Mouse (Mus musculus): ENCODE measurements around the gene 5730522E02Rik. TPM values are rescaled to one million over a fixed set of nuclear protein-coding genes. Genes with fewer than 3 reads are reported as not detected.

5730522E02Rik gene
- polyA plus RNA-seq, 1 experiment from 2014 or later = 13.5 TPM

DNA sequence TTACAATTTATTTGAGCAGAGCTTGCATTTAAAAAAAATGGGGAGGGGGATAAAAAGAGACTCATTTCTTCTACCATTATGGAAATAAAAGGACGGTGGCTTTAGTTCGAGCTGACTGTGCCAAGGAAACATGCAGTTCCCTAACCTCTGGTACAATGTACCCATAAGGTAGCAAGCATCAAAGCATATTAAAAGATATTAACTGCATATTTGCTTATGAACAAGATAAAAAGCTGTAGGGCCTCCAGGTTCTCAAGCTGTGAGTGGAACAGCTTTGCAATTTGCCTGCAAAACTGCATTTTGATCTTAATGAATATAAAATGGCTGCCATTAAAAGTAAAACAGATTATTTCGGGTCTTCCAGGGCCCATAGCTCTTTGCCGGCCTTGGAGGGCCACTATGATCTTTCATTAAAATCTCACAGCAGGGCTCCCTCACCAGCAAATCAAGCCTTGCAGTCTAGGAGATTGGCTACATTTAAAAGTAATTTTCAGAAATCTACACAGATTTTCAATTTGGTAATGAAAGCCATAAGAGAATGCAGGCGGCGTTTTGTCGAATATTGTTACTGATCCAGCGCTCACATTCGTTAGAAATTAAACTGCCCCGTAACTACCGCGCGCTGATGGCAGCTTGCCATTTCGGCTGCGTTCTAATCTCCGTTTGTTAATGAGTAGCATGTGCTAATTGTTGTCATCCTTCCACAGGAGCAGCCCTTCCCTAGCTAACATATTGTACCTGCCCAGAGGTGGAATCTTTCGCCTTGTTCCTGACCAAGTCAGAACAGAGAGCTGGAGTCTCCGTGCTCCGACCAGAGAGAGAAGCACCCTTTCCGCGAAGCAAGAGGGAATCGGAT lies 565.6 kb downstream of the 5730522E02Rik start:
- Histone ChIP-seq H3K4me1 (replicated peaks; ENCODE audit: control insufficient read depth, insufficient read depth, low read length) (peaks cover 10% of the 10 kb centered on the region), H3K27me3 (ENCODE audit: control insufficient read depth, insufficient read depth, low read length) (no peaks in the 10 kb centered on the region), H3K4me2 (replicated peaks) (peak overlapping the region; percentile 42), H3K27ac (peak overlapping the region; percentile 60), H3K4me3 (replicated peaks; ENCODE audit: low read length) (0 out of 2 replicates have a peak overlapping the region, but pooled peaks have one; percentile 2), H3K9me3 (ENCODE audit: control insufficient read depth, low read length) (no peaks in the 10 kb centered on the region), H3K36me3 (replicated peaks; ENCODE audit: control insufficient read depth, insufficient read depth) (no peaks in the 10 kb centered on the region), H3K9ac (peak overlapping the region; percentile 28; the same call in 1 of the 2 replicates)
- DNase-seq (ENCODE audit: low spot score) (peak; percentile 66), ATAC-seq (ENCODE audit: low FRiP score) (peak; percentile 84)
- 41% methylated on average over 22 of the region's 22 CpGs for WGBS

DNA sequence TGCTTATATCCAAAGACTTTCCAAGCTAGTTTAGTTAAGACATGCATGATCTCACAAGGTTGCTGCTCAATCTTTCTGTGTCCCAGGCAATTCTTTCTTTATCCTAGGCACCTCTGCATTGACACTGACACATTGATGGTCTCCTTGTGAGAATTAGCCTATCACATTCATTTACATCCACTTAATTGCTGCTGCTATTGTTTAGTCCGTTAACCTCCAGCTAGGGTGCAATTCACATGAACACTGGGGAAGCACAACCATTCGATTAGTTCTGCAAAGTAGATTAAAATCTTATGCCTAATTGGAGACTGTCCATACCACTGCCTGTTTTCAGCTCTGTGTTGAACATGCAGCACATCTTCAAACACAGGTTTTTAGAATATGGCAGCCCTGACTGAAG lies 603.7 kb downstream of the 5730522E02Rik start:
- H3K4me3 ChIP-seq (replicated peaks; ENCODE audit: low read length) = no peak overlapping the region
- no peak; the same call in 1 of the 2 replicates for ATAC-seq (ENCODE audit: low FRiP score)
- H3K36me3 ChIP-seq (replicated peaks; ENCODE audit: control insufficient read depth, insufficient read depth) = no peaks in the 10 kb centered on the region
- no peaks in the 10 kb centered on the region for H3K9me3 ChIP-seq (ENCODE audit: control insufficient read depth, low read length)
- H3K4me1 ChIP-seq (replicated peaks; ENCODE audit: control insufficient read depth, insufficient read depth, low read length) = no peaks in the 10 kb centered on the region
- WGBS = 23% methylated on average over 2 of the region's 2 CpGs
- H3K27ac ChIP-seq = no peak overlapping the region
- no peaks in the 10 kb centered on the region for H3K27me3 ChIP-seq (ENCODE audit: control insufficient read depth, insufficient read depth, low read length)
- no peak overlapping the region for H3K9ac ChIP-seq
- no peak for DNase-seq (ENCODE audit: low spot score)
- no peak overlapping the region for H3K4me2 ChIP-seq (replicated peaks)

DNA sequence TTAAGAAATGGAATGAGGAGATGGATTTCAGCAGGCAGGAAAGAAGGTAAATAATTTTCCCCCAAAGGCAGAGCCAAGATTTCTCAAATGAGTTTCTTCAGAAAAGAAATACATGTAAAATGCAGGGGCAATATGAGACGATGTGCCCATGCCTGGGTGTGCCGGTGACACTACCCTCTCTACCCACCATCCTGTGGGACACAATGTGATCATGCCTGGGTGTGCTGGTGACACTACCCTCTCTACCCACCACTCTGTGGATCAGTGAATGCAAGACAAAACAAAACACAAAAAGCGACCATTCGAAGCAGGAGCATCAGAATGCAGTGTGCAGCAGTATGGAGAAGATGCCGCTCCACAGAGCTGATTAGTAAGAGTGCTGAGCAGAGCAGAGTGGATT lies 610.5 kb downstream of the 5730522E02Rik start:
- ATAC-seq (ENCODE audit: low FRiP score) (no peak), DNase-seq (ENCODE audit: low spot score) (no peak)
- no peaks in the 10 kb centered on the region for H3K4me1 ChIP-seq (replicated peaks; ENCODE audit: control insufficient read depth, insufficient read depth, low read length)
- H3K27me3 ChIP-seq (ENCODE audit: control insufficient read depth, insufficient read depth, low read length) = no peaks in the 10 kb centered on the region
- H3K9ac ChIP-seq = no peak overlapping the region
- H3K27ac ChIP-seq = peak overlapping the region; percentile 55
- no peaks in the 10 kb centered on the region for H3K9me3 ChIP-seq (ENCODE audit: control insufficient read depth, low read length)
- H3K4me3 ChIP-seq (replicated peaks; ENCODE audit: low read length) = no peak overlapping the region
- no peaks in the 10 kb centered on the region for H3K36me3 ChIP-seq (replicated peaks; ENCODE audit: control insufficient read depth, insufficient read depth)
- WGBS = 79% methylated on average over 5 of the region's 5 CpGs
- H3K4me2 ChIP-seq (replicated peaks) = no peak overlapping the region

DNA sequence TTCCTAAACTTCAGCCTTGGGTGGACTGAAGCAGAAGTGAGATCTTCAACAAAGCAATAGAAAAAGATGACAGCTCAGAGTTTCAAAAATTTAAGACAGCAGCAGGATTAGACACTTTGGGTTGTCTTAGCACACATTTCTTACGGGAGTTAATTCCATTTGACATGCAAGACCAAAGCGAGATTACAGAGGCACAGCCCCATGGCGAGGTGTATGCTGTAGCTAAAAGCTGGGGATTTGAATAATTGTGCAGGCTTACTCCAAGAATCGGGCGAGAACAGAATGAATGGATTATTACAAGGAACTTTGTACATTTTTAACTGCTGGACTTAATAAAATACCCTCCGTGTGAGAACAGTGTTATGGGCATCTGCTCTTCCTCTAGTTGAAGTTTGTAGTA lies 615.3 kb downstream of the 5730522E02Rik start:
- no peak for DNase-seq (ENCODE audit: low spot score)
- H3K36me3 ChIP-seq (replicated peaks; ENCODE audit: control insufficient read depth, insufficient read depth) = no peaks in the 10 kb centered on the region
- no peak overlapping the region for H3K9ac ChIP-seq
- no peaks in the 10 kb centered on the region for H3K27me3 ChIP-seq (ENCODE audit: control insufficient read depth, insufficient read depth, low read length)
- H3K9me3 ChIP-seq (ENCODE audit: control insufficient read depth, low read length) = no peaks in the 10 kb centered on the region
- H3K27ac ChIP-seq = no peak overlapping the region
- WGBS = 72% methylated on average over 6 of the region's 6 CpGs
- no peak overlapping the region for H3K4me3 ChIP-seq (replicated peaks; ENCODE audit: low read length)
- ATAC-seq (ENCODE audit: low FRiP score) = no peak
- no peak overlapping the region for H3K4me2 ChIP-seq (replicated peaks)
- 0 out of 2 replicates have a peak, but pooled peaks cover 9% of the 10 kb centered on the region for H3K4me1 ChIP-seq (replicated peaks; ENCODE audit: control insufficient read depth, insufficient read depth, low read length)

DNA sequence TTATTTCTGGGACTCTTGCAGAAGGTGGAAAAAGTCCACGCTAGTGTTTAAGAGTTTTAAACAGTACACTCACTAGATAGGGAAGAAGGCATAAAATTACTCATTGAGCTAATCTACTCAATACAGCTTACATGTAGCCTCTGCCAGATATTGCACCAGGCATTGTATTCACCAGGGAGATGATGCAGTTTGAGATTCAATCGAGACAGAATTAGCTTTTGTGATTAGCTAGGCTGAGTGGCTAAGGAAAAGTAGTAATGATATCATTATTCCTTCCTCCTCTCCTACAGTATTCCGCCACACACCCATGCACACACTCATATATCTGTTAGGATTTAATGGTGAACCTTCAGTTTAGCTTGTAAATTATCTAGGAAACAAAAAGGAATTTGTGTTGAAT lies 615.8 kb downstream of the 5730522E02Rik start:
- Histone ChIP-seq H3K9ac (no peak overlapping the region), H3K4me1 (replicated peaks; ENCODE audit: control insufficient read depth, insufficient read depth, low read length) (0 out of 2 replicates have a peak, but pooled peaks cover 9% of the 10 kb centered on the region), H3K27me3 (ENCODE audit: control insufficient read depth, insufficient read depth, low read length) (no peaks in the 10 kb centered on the region), H3K4me3 (replicated peaks; ENCODE audit: low read length) (no peak overlapping the region), H3K9me3 (ENCODE audit: control insufficient read depth, low read length) (no peaks in the 10 kb centered on the region), H3K27ac (no peak overlapping the region), H3K4me2 (replicated peaks) (no peak overlapping the region), H3K36me3 (replicated peaks; ENCODE audit: control insufficient read depth, insufficient read depth) (no peaks in the 10 kb centered on the region)
- DNase-seq (ENCODE audit: low spot score) = no peak
- 0 out of 2 replicates have a peak, but pooled peaks have one; percentile 34 for ATAC-seq (ENCODE audit: low FRiP score)
- 60% methylated on average over 3 of the region's 3 CpGs for WGBS

DNA sequence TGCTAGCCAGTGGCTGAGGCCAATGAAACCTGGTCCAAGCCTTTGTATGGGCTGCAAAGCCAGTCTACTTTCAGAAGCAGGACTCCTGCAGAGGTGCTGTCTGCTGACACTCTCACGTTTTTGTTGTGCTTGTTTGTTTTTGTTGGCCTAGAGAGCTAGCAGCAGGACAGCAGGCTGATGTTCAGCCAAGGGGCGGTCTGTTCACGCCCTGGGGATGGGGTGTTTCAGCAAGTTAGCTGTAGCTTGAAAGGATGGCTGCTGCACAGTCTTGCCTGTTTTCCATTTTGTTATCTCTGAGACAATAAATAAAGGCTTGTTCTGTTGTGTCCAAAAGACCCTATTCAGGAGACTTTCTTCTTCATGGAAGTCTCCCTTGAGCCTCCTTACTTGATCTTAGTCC lies 618.3 kb downstream of the 5730522E02Rik start:
- 0 out of 2 replicates have a peak, but pooled peaks cover 9% of the 10 kb centered on the region for H3K4me1 ChIP-seq (replicated peaks; ENCODE audit: control insufficient read depth, insufficient read depth, low read length)
- H3K4me3 ChIP-seq (replicated peaks; ENCODE audit: low read length) = no peak overlapping the region
- H3K36me3 ChIP-seq (replicated peaks; ENCODE audit: control insufficient read depth, insufficient read depth) = no peaks in the 10 kb centered on the region
- ATAC-seq (ENCODE audit: low FRiP score) (no peak), DNase-seq (ENCODE audit: low spot score) (no peak)
- no peak overlapping the region for H3K9ac ChIP-seq
- 7% methylated on average over 3 of the region's 3 CpGs for WGBS
- no peaks in the 10 kb centered on the region for H3K9me3 ChIP-seq (ENCODE audit: control insufficient read depth, low read length)
- no peak overlapping the region for H3K4me2 ChIP-seq (replicated peaks)
- H3K27ac ChIP-seq = no peak overlapping the region
- no peaks in the 10 kb centered on the region for H3K27me3 ChIP-seq (ENCODE audit: control insufficient read depth, insufficient read depth, low read length)

DNA sequence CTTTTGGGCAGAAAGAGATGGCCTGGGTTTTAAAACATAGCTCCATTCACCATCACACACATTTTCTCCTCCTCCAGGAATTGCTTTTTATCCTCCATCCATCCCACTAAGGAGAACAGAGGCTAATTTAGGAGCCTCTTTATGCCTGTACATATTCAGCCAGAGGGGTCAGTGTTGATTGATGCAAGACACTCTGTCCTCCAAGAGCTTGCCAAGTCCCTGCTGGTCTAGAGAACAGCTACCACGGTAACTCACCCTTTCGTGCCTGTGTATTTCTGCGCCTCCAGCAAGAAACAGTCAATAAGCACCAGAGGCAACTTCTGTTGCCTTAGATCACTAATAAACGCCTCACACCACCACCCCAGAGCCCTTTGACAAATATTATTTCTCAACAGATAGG lies 620.3 kb downstream of the 5730522E02Rik start:
- Histone ChIP-seq H3K9me3 (ENCODE audit: control insufficient read depth, low read length) (no peaks in the 10 kb centered on the region), H3K9ac (no peak overlapping the region), H3K4me1 (replicated peaks; ENCODE audit: control insufficient read depth, insufficient read depth, low read length) (0 out of 2 replicates have a peak, but pooled peaks cover 9% of the 10 kb centered on the region), H3K4me2 (replicated peaks) (no peak overlapping the region), H3K36me3 (replicated peaks; ENCODE audit: control insufficient read depth, insufficient read depth) (no peaks in the 10 kb centered on the region), H3K27me3 (ENCODE audit: control insufficient read depth, insufficient read depth, low read length) (no peaks in the 10 kb centered on the region), H3K4me3 (replicated peaks; ENCODE audit: low read length) (no peak overlapping the region), H3K27ac (no peak overlapping the region)
- ATAC-seq (ENCODE audit: low FRiP score) = 0 out of 2 replicates have a peak, but pooled peaks have one; percentile 24
- WGBS = 56% methylated on average over 4 of the region's 4 CpGs
- DNase-seq (ENCODE audit: low spot score) = no peak

DNA sequence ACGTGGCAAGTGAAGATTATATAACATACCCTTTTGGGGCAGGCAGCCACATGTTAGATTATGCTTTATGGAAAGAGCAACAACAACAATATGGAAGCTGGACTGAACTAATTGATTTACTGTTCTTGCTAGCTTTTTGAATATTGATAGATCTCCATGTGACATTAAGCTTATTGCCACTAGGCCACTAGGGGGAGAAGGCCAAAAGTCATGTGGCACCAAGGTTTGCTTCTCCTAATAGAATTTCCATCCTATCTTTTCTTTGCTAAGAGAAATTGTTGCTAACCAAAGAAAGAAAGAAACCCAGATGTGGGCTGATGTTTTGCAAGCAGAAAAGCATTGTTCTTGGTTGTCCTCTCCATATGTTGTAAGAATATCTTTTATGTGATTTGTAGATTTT lies 621.1 kb downstream of the 5730522E02Rik start:
- no peaks in the 10 kb centered on the region for H3K9me3 ChIP-seq (ENCODE audit: control insufficient read depth, low read length)
- H3K4me3 ChIP-seq (replicated peaks; ENCODE audit: low read length) = no peak overlapping the region
- 0 out of 2 replicates have a peak, but pooled peaks cover 9% of the 10 kb centered on the region for H3K4me1 ChIP-seq (replicated peaks; ENCODE audit: control insufficient read depth, insufficient read depth, low read length)
- H3K36me3 ChIP-seq (replicated peaks; ENCODE audit: control insufficient read depth, insufficient read depth) = no peaks in the 10 kb centered on the region
- H3K9ac ChIP-seq = no peak overlapping the region
- no peak overlapping the region for H3K4me2 ChIP-seq (replicated peaks)
- ATAC-seq (ENCODE audit: low FRiP score) = no peak
- H3K27me3 ChIP-seq (ENCODE audit: control insufficient read depth, insufficient read depth, low read length) = no peaks in the 10 kb centered on the region
- H3K27ac ChIP-seq = no peak overlapping the region
- 68% methylated on average over 1 of the region's 1 CpGs for WGBS
- no peak for DNase-seq (ENCODE audit: low spot score)

DNA sequence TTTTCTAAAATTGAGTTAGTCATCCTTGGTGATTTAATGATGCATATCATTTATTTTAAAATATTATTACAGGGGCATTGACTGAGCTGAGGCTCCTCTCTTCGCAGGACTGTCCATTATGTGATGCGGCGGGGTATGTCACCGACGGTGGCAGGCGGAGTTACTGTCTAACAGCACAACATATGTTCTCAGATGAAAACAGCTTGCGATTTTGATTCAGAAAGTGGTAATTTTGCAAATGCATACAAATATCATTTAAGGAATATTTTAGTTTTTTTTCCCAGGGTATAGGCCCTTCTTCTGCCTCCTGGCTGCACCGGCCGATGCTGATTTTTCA lies 636.5 kb downstream of the 5730522E02Rik start:
- no peaks in the 10 kb centered on the region for H3K4me1 ChIP-seq (replicated peaks; ENCODE audit: control insufficient read depth, insufficient read depth, low read length)
- no peak for ATAC-seq (ENCODE audit: low FRiP score)
- no peak overlapping the region for H3K9ac ChIP-seq
- no peaks in the 10 kb centered on the region for H3K36me3 ChIP-seq (replicated peaks; ENCODE audit: control insufficient read depth, insufficient read depth)
- H3K27ac ChIP-seq = no peak overlapping the region
- H3K27me3 ChIP-seq (ENCODE audit: control insufficient read depth, insufficient read depth, low read length) = no peaks in the 10 kb centered on the region
- WGBS = 79% methylated on average over 9 of the region's 9 CpGs
- no peak overlapping the region for H3K4me2 ChIP-seq (replicated peaks)
- no peaks in the 10 kb centered on the region for H3K9me3 ChIP-seq (ENCODE audit: control insufficient read depth, low read length)
- no peak overlapping the region for H3K4me3 ChIP-seq (replicated peaks; ENCODE audit: low read length)
- DNase-seq (ENCODE audit: low spot score) = no peak
